Mouse (Mus musculus): ENCODE measurements around the gene Plekhm1. TPM values are rescaled to one million over a fixed set of nuclear protein-coding genes. Genes with fewer than 3 reads are reported as not detected.
A peak's percentile ranks its signal among the peaks of the same experiment; 100 is the strongest.
"Not testable (repeated sequence)": the region's sequence is repeated elsewhere in the genome, so short reads cannot be mapped to it uniquely, and the experiment has no call there.

Gene Plekhm1
- polyA plus RNA-seq (2015; fragmentation: Nextera tagmentation; extraction: Ambion mirVana), result 5.9 and 6.1 TPM in 2 replicates

GRCm38 (mm10) chr11:103411981-103412949 is at the start of gene Plekhm1:
Plekhm1 (minus strand) TSS chr11:103412687.
- WGBS, result under 1% methylated on average over 67 of the region's 67 CpGs
- peak; percentile 99 for ATAC-seq (replicated peaks; ENCODE audit: extremely low read depth, insufficient read depth, low FRiP score)
- no peaks in the 10 kb centered on the region for H3K27me3 ChIP-seq (ENCODE audit: control insufficient read depth, insufficient read depth, low read length)

DNA sequence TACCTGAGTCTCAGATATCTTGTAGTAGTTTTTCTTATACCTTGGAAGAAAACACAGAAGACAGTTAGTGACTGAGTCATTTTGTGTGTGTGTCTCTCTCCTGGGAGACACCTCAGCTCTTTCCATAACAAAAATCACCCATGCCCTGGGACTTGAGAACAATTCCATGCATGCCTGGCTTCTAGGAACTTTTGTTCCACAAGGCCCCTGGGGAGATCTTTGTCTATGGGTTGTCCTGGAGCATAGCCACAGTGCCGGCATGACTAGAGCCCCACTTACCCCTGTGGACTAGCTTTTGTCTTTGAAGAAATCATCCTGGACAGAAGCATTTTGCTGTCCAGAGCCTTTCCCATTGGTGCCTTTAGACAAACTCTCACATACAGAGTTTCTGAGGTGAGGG is 38.6 kb upstream of the Plekhm1 start:
- H3K4me3 ChIP-seq (ENCODE audit: low read length); H3K36me3 ChIP-seq (ENCODE audit: control insufficient read depth, insufficient read depth); ATAC-seq (replicated peaks; ENCODE audit: extremely low read depth, insufficient read depth, low FRiP score); H3K4me1 ChIP-seq (ENCODE audit: control insufficient read depth, insufficient read depth, low read length); H3K9ac ChIP-seq (ENCODE audit: low read length); H3K4me2 ChIP-seq (ENCODE audit: low read depth, low read length); H3K9me3 ChIP-seq (replicated peaks; ENCODE audit: control insufficient read depth, low read length); H3K27ac ChIP-seq (ENCODE audit: low read length); H3K27me3 ChIP-seq (ENCODE audit: control insufficient read depth, insufficient read depth, low read length): not testable (repeated sequence)
- WGBS, result 73% methylated on average over 1 of the region's 1 CpGs

More at GRCm38 (mm10) chr11:103411981-103412949, at the start of gene Plekhm1:
- Histone ChIP-seq H3K36me3 (ENCODE audit: control insufficient read depth, insufficient read depth) (no peaks in the 10 kb centered on the region), H3K4me3 (ENCODE audit: low read length) (peak within 1 kb of the TSS; percentile 82), H3K4me1 (ENCODE audit: control insufficient read depth, insufficient read depth, low read length) (peaks cover 10% of the 10 kb centered on the region), H3K27ac (ENCODE audit: low read length) (peak within 1 kb of the TSS; percentile 20; the same call in 1 of the 2 replicates), H3K9ac (ENCODE audit: low read length) (peak within 1 kb of the TSS; percentile 89), H3K9me3 (replicated peaks; ENCODE audit: control insufficient read depth, low read length) (no peaks in the 10 kb centered on the region), H3K4me2 (ENCODE audit: low read depth, low read length) (peak within 1 kb of the TSS; percentile 95)

- 86% methylated on average over 14 of the region's 14 CpGs for WGBS
- H3K27ac ChIP-seq (ENCODE audit: low read length), result not testable (repeated sequence)
These were observed 37.2 kb upstream of the Plekhm1 start for GRCm38 (mm10) chr11:103449721-103450120.

GRCm38 (mm10) chr11:103443678-103444077 is 31.2 kb upstream of the Plekhm1 start:
- 92% methylated on average over 3 of the region's 3 CpGs for WGBS
- no peaks in the 10 kb centered on the region for H3K9me3 ChIP-seq (replicated peaks; ENCODE audit: control insufficient read depth, low read length)
- no peak for ATAC-seq (replicated peaks; ENCODE audit: extremely low read depth, insufficient read depth, low FRiP score)
- no peaks in the 10 kb centered on the region for H3K27me3 ChIP-seq (ENCODE audit: control insufficient read depth, insufficient read depth, low read length)
- H3K36me3 ChIP-seq (ENCODE audit: control insufficient read depth, insufficient read depth), result no peaks in the 10 kb centered on the region
- H3K4me3 ChIP-seq (ENCODE audit: low read length), result no peak overlapping the region
- H3K9ac ChIP-seq (ENCODE audit: low read length), result no peak overlapping the region
- no peak overlapping the region for H3K27ac ChIP-seq (ENCODE audit: low read length)
- no peak overlapping the region for H3K4me2 ChIP-seq (ENCODE audit: low read depth, low read length)
- no peaks in the 10 kb centered on the region for H3K4me1 ChIP-seq (ENCODE audit: control insufficient read depth, insufficient read depth, low read length)

More at GRCm38 (mm10) chr11:103449721-103450120, 37.2 kb upstream of the Plekhm1 start:
- H3K9me3 ChIP-seq (replicated peaks; ENCODE audit: control insufficient read depth, low read length); H3K36me3 ChIP-seq (ENCODE audit: control insufficient read depth, insufficient read depth); H3K27me3 ChIP-seq (ENCODE audit: control insufficient read depth, insufficient read depth, low read length); H3K4me2 ChIP-seq (ENCODE audit: low read depth, low read length); H3K4me1 ChIP-seq (ENCODE audit: control insufficient read depth, insufficient read depth, low read length); H3K4me3 ChIP-seq (ENCODE audit: low read length); ATAC-seq (replicated peaks; ENCODE audit: extremely low read depth, insufficient read depth, low FRiP score); H3K9ac ChIP-seq (ENCODE audit: low read length): not testable (repeated sequence)

- ATAC-seq (replicated peaks; ENCODE audit: extremely low read depth, insufficient read depth, low FRiP score), result no peak
- 61% methylated on average over 5 of the region's 5 CpGs for WGBS
These were observed 23.8 kb upstream of the Plekhm1 start for GRCm38 (mm10) chr11:103436282-103436681.

DNA sequence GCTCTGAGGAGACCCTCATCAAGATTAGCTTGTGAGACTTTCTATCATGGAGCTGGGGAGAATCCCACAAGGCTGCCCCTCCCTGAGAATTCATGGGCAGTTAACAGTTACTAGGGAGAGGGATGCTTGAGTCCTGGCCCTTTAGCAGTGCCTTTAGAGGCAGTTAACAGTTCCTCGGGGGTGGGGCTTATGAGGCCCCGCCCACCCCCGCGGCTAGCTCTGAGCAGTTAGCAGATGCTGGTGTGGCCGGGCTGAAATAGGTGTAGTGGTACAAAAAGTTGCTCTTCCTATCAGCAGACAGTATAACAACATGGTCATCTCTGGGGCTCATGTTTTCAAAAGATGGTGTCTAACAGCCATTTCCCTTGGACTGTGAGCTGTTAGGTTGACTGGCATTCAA is 12.5 kb upstream of the Plekhm1 start:
- 19% methylated on average over 5 of the region's 5 CpGs for WGBS
- Histone ChIP-seq H3K9ac (ENCODE audit: low read length) (no peak overlapping the region), H3K36me3 (ENCODE audit: control insufficient read depth, insufficient read depth) (no peaks in the 10 kb centered on the region), H3K27ac (ENCODE audit: low read length) (no peak overlapping the region), H3K4me1 (ENCODE audit: control insufficient read depth, insufficient read depth, low read length) (no peaks in the 10 kb centered on the region), H3K4me2 (ENCODE audit: low read depth, low read length) (no peak overlapping the region), H3K4me3 (ENCODE audit: low read length) (no peak overlapping the region), H3K27me3 (ENCODE audit: control insufficient read depth, insufficient read depth, low read length) (no peaks in the 10 kb centered on the region), H3K9me3 (replicated peaks; ENCODE audit: control insufficient read depth, low read length) (no peaks in the 10 kb centered on the region)
- no peak for ATAC-seq (replicated peaks; ENCODE audit: extremely low read depth, insufficient read depth, low FRiP score)

More at GRCm38 (mm10) chr11:103436282-103436681, 23.8 kb upstream of the Plekhm1 start:
- no peak overlapping the region for H3K4me3 ChIP-seq (ENCODE audit: low read length)
- no peak overlapping the region for H3K4me2 ChIP-seq (ENCODE audit: low read depth, low read length)
- no peaks in the 10 kb centered on the region for H3K9me3 ChIP-seq (replicated peaks; ENCODE audit: control insufficient read depth, low read length)
- H3K9ac ChIP-seq (ENCODE audit: low read length), result no peak overlapping the region
- H3K36me3 ChIP-seq (ENCODE audit: control insufficient read depth, insufficient read depth), result no peaks in the 10 kb centered on the region
- no peak overlapping the region for H3K27ac ChIP-seq (ENCODE audit: low read length)
- H3K4me1 ChIP-seq (ENCODE audit: control insufficient read depth, insufficient read depth, low read length), result no peaks in the 10 kb centered on the region
- H3K27me3 ChIP-seq (ENCODE audit: control insufficient read depth, insufficient read depth, low read length), result no peaks in the 10 kb centered on the region; the same call in 1 of the 2 replicates

GRCm38 (mm10) chr11:103419667-103420066 is 7.2 kb upstream of the Plekhm1 start:
- 80% methylated on average over 13 of the region's 13 CpGs for WGBS
- Histone ChIP-seq H3K4me3 (ENCODE audit: low read length) (no peak overlapping the region), H3K9ac (ENCODE audit: low read length) (no peak overlapping the region), H3K36me3 (ENCODE audit: control insufficient read depth, insufficient read depth) (no peaks in the 10 kb centered on the region), H3K27me3 (ENCODE audit: control insufficient read depth, insufficient read depth, low read length) (no peaks in the 10 kb centered on the region), H3K4me2 (ENCODE audit: low read depth, low read length) (no peak overlapping the region), H3K9me3 (replicated peaks; ENCODE audit: control insufficient read depth, low read length) (no peaks in the 10 kb centered on the region), H3K27ac (ENCODE audit: low read length) (no peak overlapping the region), H3K4me1 (ENCODE audit: control insufficient read depth, insufficient read depth, low read length) (no peaks in the 10 kb centered on the region)
- no peak for ATAC-seq (replicated peaks; ENCODE audit: extremely low read depth, insufficient read depth, low FRiP score)

DNA sequence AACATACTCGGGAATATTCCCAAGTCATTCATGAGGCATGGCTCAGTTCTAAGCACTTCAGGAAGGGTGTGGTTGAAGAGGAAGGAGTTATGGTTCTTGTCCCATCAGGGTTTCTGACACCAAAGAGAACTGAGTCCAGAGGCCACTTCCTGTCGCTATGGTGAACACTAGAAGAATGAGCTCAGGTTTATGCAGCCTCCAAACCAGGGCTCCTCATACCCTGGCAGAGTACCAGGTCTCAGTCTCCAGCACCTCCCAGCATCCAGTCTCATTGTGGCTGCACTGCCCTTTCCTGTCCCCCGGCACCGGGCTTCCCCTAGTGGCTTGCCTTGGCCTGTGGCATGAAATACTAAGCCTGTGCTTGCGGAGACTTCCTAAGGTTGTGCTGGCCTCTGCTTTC is 6.7 kb upstream of the Plekhm1 start:
- Histone ChIP-seq H3K27ac (ENCODE audit: low read length) (no peak overlapping the region), H3K4me2 (ENCODE audit: low read depth, low read length) (no peak overlapping the region), H3K4me3 (ENCODE audit: low read length) (no peak overlapping the region), H3K27me3 (ENCODE audit: control insufficient read depth, insufficient read depth, low read length) (no peaks in the 10 kb centered on the region), H3K4me1 (ENCODE audit: control insufficient read depth, insufficient read depth, low read length) (no peaks in the 10 kb centered on the region), H3K9me3 (replicated peaks; ENCODE audit: control insufficient read depth, low read length) (no peaks in the 10 kb centered on the region), H3K36me3 (ENCODE audit: control insufficient read depth, insufficient read depth) (no peaks in the 10 kb centered on the region), H3K9ac (ENCODE audit: low read length) (no peak overlapping the region)
- ATAC-seq (replicated peaks; ENCODE audit: extremely low read depth, insufficient read depth, low FRiP score), result no peak
- WGBS, result 67% methylated on average over 5 of the region's 5 CpGs

DNA sequence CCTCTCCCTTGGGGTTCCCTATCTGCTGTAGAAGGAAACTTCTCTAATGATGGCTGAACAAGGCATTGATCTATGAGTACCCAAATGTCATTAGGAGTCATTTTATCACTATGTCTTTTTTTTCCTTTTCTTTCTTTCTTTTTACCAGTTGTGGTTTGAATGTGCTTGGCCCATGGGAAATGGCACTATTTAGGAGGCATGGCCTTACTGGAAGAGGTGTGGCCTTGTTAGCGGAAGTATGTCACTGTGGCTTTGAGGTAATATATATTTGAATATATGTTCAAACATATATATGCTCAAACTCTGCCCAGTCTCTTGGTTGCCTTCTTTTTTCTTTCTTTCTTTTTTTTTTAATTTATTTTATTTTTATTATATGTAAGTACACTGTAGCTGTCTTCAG is 1.0 kb upstream of the Plekhm1 start:
- 79% methylated on average over 1 of the region's 1 CpGs for WGBS
- ATAC-seq (replicated peaks; ENCODE audit: extremely low read depth, insufficient read depth, low FRiP score), result no peak
- no peaks in the 10 kb centered on the region for H3K36me3 ChIP-seq (ENCODE audit: control insufficient read depth, insufficient read depth)
- no peak overlapping the region for H3K9ac ChIP-seq (ENCODE audit: low read length)
- no peaks in the 10 kb centered on the region for H3K27me3 ChIP-seq (ENCODE audit: control insufficient read depth, insufficient read depth, low read length)
- no peak overlapping the region for H3K27ac ChIP-seq (ENCODE audit: low read length)
- H3K4me1 ChIP-seq (ENCODE audit: control insufficient read depth, insufficient read depth, low read length), result peaks cover 10% of the 10 kb centered on the region
- no peaks in the 10 kb centered on the region for H3K9me3 ChIP-seq (replicated peaks; ENCODE audit: control insufficient read depth, low read length)
- no peak overlapping the region for H3K4me3 ChIP-seq (ENCODE audit: low read length)
- peak overlapping the region; percentile 95 for H3K4me2 ChIP-seq (ENCODE audit: low read depth, low read length)
